Mouse (Mus musculus) midbrain, embryonic 13.5 days (tissue): ENCODE data around the gene Lrrc15. TPM values are rescaled to one million over a fixed set of nuclear protein-coding genes. Genes with fewer than 3 reads are reported as not detected.

Experiments
- ATAC-seq: fragments of 200-750 bp; cut with Nextera tagmentation; 2 replicates; pipeline ENCODE4 v1.8.0; 2017; ENCODE audit warnings: mild to moderate bottlenecking, moderate TSS enrichment, moderate library complexity
- H3K27ac ChIP-seq: fragments of 300-500 bp; sonication (generic); 2 replicates; pipeline ENCODE4 v1.5.1; 2015; ENCODE audit warnings: inconsistent platforms, mild to moderate bottlenecking, moderate library complexity
- H3K27me3 ChIP-seq: fragments of 300-500 bp; sonication (generic); 2 replicates; pipeline ENCODE4 v1.6.1; 2015; ENCODE audit warnings: mild to moderate bottlenecking, inconsistent platforms
- H3K36me3 ChIP-seq: fragments of 300-500 bp; sonication (generic); 2 replicates; pipeline ENCODE4 v1.6.1; 2015; ENCODE audit warnings: mild to moderate bottlenecking, inconsistent platforms
- H3K4me1 ChIP-seq: fragments of 300-500 bp; sonication (generic); replicated peaks from 2 replicates; pipeline ENCODE4 v1.6.1; 2015; ENCODE audit warnings: inconsistent platforms
- H3K4me2 ChIP-seq: fragments of 300-500 bp; sonication (generic); replicated peaks from 2 replicates; pipeline ENCODE4 v1.6.1; 2015; ENCODE audit warnings: moderate library complexity, mild to moderate bottlenecking, inconsistent platforms
- H3K4me3 ChIP-seq: fragments of 300-500 bp; sonication (generic); replicated peaks from 2 replicates; pipeline ENCODE4 v1.5.1; 2015; ENCODE audit warnings: mild to moderate bottlenecking, inconsistent platforms
- H3K9ac ChIP-seq: fragments of 300-500 bp; sonication (generic); replicated peaks from 2 replicates; pipeline ENCODE4 v1.6.1; 2015; ENCODE audit warnings: mild to moderate bottlenecking, inconsistent platforms
- H3K9me3 ChIP-seq: fragments of 300-500 bp; sonication (generic); 2 replicates; pipeline ENCODE4 v1.6.1; 2016; ENCODE audit warnings: mild to moderate bottlenecking, inconsistent platforms
- WGBS: fragments of 180-500 bp; shearing (Covaris S2); methylation state at CpG from one replicate; pipeline ENCODE4 v1.1.7; 2015; 5-methylcytosine and 5-hydroxymethylcytosine counted together
- polyA plus RNA-seq: library from polyadenylated mRNA; unstranded; fragments of >200 nt; fragmentation: Nextera tagmentation; extraction: Ambion mirVana; gene quantifications from 2 replicates; pipeline ENCODE4 v1.2.1, GENCODE M21; 2015

Lrrc15 gene
- polyA plus RNA-seq, 1 experiment from 2014 or later, result 0.11 TPM

- H3K27me3 ChIP-seq, result peaks cover 40% of the 10 kb centered on the region
- no peak overlapping the region for H3K9ac ChIP-seq
- H3K4me3 ChIP-seq, result no peak overlapping the region
- H3K9me3 ChIP-seq, result no peaks in the 10 kb centered on the region
- WGBS, result 92% methylated on average over 6 of the region's 6 CpGs
- H3K36me3 ChIP-seq, result no peaks in the 10 kb centered on the region
- no peak overlapping the region for H3K4me2 ChIP-seq
- no peaks in the 10 kb centered on the region for H3K4me1 ChIP-seq
- no peak for ATAC-seq
- H3K27ac ChIP-seq, result no peak overlapping the region
Measured at GRCm38 (mm10) chr16:30302686-30303085, 19.6 kb upstream of the Lrrc15 start.

DNA sequence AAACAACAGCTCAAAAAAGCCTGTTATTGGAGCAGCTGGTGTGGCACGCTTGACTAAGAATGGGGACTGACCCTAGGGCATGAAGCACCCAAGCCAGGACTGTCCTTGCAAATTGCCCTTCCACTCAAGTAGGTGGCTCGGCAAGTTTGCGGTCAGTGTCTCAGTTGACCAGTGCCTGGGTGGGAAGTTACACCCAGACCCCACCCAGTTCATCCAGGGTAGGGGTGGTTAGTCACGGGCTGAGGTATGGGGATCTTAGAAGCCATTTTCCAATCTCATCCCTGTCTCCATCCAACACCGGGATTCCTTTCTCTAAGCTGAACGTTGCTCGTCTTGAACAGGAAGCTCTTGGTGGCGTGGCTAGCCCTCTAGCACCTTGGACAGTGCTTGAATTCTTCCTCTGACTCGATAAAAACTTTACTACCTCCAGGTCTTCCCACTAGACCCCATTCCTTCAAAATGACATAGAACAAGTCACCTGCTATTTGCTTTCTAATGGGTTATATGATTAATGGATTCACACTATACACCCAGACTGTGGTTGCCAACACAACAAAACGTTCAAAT is 16.7 kb upstream of the Lrrc15 start:
- no peak overlapping the region for H3K9ac ChIP-seq
- ATAC-seq, result no peak
- H3K4me2 ChIP-seq, result no peak overlapping the region
- WGBS, result 80% methylated on average over 10 of the region's 10 CpGs
- H3K9me3 ChIP-seq, result no peaks in the 10 kb centered on the region
- no peaks in the 10 kb centered on the region for H3K4me1 ChIP-seq
- no peak overlapping the region for H3K4me3 ChIP-seq
- no peak overlapping the region for H3K27ac ChIP-seq
- H3K27me3 ChIP-seq, result peaks cover 21% of the 10 kb centered on the region
- no peaks in the 10 kb centered on the region for H3K36me3 ChIP-seq

GRCm38 (mm10) chr16:30297450-30297849 is 14.4 kb upstream of the Lrrc15 start:
- no peak for ATAC-seq
- 0 out of 2 replicates have a peak, but pooled peaks cover 5% of the 10 kb centered on the region for H3K27me3 ChIP-seq
- H3K36me3 ChIP-seq, result no peaks in the 10 kb centered on the region
- no peaks in the 10 kb centered on the region for H3K4me1 ChIP-seq
- H3K27ac ChIP-seq, result no peak overlapping the region
- WGBS, result 89% methylated on average over 7 of the region's 7 CpGs
- no peak overlapping the region for H3K4me3 ChIP-seq
- H3K9me3 ChIP-seq, result no peaks in the 10 kb centered on the region
- no peak overlapping the region for H3K4me2 ChIP-seq
- no peak overlapping the region for H3K9ac ChIP-seq

DNA sequence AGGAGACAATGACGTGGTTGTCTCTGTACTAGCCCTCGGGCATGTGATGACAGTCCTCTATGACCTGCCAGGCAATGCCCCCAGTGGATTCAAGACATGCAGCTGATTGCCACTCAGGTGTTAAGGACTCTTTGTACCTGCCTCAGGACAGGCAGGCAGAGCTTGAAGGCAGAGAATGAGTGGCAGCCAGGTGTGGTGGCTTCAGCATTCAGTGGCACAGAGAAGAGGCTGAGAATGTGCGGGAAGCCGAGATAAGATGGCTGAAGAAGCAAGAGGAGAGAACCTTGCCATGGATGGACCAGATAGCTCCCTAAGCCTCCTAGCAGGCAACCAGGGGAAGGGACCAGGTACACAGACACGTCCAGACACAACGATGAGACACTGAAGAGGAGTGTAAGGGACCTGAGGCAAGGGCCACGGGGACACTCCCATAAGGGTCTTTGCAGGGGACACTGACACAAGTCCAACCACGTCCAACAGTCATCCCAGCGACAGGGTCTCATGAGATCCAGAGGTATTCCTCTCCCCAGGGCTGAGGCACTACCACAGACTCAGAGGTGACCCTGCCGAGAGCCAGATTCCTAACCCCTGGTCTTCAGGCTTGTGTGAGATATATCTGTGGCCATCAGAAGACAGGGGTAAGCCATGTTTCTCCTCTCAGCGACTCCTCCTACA is 13.7 kb upstream of the Lrrc15 start:
- no peaks in the 10 kb centered on the region for H3K36me3 ChIP-seq
- no peak overlapping the region for H3K4me2 ChIP-seq
- no peak for ATAC-seq
- H3K4me1 ChIP-seq, result no peaks in the 10 kb centered on the region
- H3K27ac ChIP-seq, result no peak overlapping the region
- no peaks in the 10 kb centered on the region for H3K9me3 ChIP-seq
- H3K27me3 ChIP-seq, result 0 out of 2 replicates have a peak, but pooled peaks cover 4% of the 10 kb centered on the region
- H3K9ac ChIP-seq, result no peak overlapping the region
- 88% methylated on average over 11 of the region's 11 CpGs for WGBS
- H3K4me3 ChIP-seq, result no peak overlapping the region

GRCm38 (mm10) chr16:30295106-30295505 is 12.1 kb upstream of the Lrrc15 start:
- no peak overlapping the region for H3K9ac ChIP-seq
- no peak for ATAC-seq
- no peak overlapping the region for H3K4me2 ChIP-seq
- 90% methylated on average over 7 of the region's 7 CpGs for WGBS
- no peak overlapping the region for H3K4me3 ChIP-seq
- H3K9me3 ChIP-seq, result no peaks in the 10 kb centered on the region
- H3K27me3 ChIP-seq, result no peaks in the 10 kb centered on the region
- H3K4me1 ChIP-seq, result no peaks in the 10 kb centered on the region
- no peaks in the 10 kb centered on the region for H3K36me3 ChIP-seq
- no peak overlapping the region for H3K27ac ChIP-seq

DNA sequence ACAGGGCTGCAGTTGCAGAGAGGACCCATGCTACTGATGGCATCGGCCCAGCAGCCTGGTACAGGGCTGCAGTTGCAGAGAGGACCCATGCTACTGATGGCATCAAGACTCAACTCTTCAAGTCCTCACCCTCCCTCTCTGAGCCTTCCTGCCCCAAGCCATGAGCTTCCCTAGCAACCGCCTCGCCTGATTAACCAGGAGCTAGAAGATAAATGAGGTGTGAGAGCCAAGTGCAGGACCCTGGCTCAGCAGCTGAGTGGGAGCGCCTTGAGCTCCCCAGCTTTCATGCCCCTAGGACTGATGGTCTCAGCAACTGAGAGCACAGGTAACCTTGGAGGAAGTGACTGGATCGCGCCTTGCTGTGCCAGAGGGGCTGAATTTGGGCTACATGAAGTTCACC is 7.4 kb upstream of the Lrrc15 start:
- no peaks in the 10 kb centered on the region for H3K9me3 ChIP-seq
- no peaks in the 10 kb centered on the region for H3K36me3 ChIP-seq
- H3K9ac ChIP-seq, result no peak overlapping the region
- H3K27me3 ChIP-seq, result peaks cover 13% of the 10 kb centered on the region; the same call in 1 of the 2 replicates
- 79% methylated on average over 6 of the region's 6 CpGs for WGBS
- no peak overlapping the region for H3K27ac ChIP-seq
- no peak for ATAC-seq
- H3K4me3 ChIP-seq, result no peak overlapping the region
- H3K4me2 ChIP-seq, result no peak overlapping the region
- H3K4me1 ChIP-seq, result no peaks in the 10 kb centered on the region; the same call in 1 of the 2 replicates

- Histone ChIP-seq H3K9me3 (no peaks in the 10 kb centered on the region), H3K4me3 (no peak overlapping the region), H3K4me1 (peaks cover 19% of the 10 kb centered on the region), H3K9ac (no peak overlapping the region), H3K4me2 (no peak overlapping the region), H3K36me3 (no peaks in the 10 kb centered on the region), H3K27ac (no peak overlapping the region), H3K27me3 (peaks cover 60% of the 10 kb centered on the region)
- 51% methylated on average over 4 of the region's 4 CpGs for WGBS
- ATAC-seq, result no peak
Measured at GRCm38 (mm10) chr16:30285701-30286100, 2.6 kb upstream of the Lrrc15 start.

GRCm38 (mm10) chr16:30283743-30284337 is 784 bp upstream of the Lrrc15 start:
- peak; percentile 65 for ATAC-seq
- H3K4me3 ChIP-seq, result peak overlapping the region; percentile 31
- H3K9me3 ChIP-seq, result no peaks in the 10 kb centered on the region
- peaks cover 22% of the 10 kb centered on the region for H3K4me1 ChIP-seq
- peaks cover 67% of the 10 kb centered on the region for H3K27me3 ChIP-seq
- H3K4me2 ChIP-seq, result peak overlapping the region; percentile 53
- no peaks in the 10 kb centered on the region for H3K36me3 ChIP-seq
- H3K9ac ChIP-seq, result 0 out of 2 replicates have a peak overlapping the region, but pooled peaks have one; percentile 48
- WGBS, result under 1% methylated on average over 15 of the region's 15 CpGs
- H3K27ac ChIP-seq, result no peak overlapping the region

- 7% methylated on average over 4 of the region's 4 CpGs for WGBS
- peaks cover 22% of the 10 kb centered on the region for H3K4me1 ChIP-seq
- peaks cover 58% of the 10 kb centered on the region for H3K27me3 ChIP-seq
- no peak overlapping the region for H3K27ac ChIP-seq
- no peak for ATAC-seq
- H3K4me3 ChIP-seq, result no peak overlapping the region
- H3K9me3 ChIP-seq, result no peaks in the 10 kb centered on the region
- H3K36me3 ChIP-seq, result no peaks in the 10 kb centered on the region
- no peak overlapping the region for H3K4me2 ChIP-seq
- H3K9ac ChIP-seq, result no peak overlapping the region
Measured at GRCm38 (mm10) chr16:30280676-30281297, 2.3 kb downstream of the Lrrc15 start.

- no peak overlapping the region for H3K9ac ChIP-seq
- H3K4me2 ChIP-seq, result no peak overlapping the region
- no peak overlapping the region for H3K4me3 ChIP-seq
- ATAC-seq, result no peak
- H3K9me3 ChIP-seq, result no peaks in the 10 kb centered on the region
- peaks cover 14% of the 10 kb centered on the region for H3K4me1 ChIP-seq
- H3K27me3 ChIP-seq, result peaks cover 34% of the 10 kb centered on the region
- no peak overlapping the region for H3K27ac ChIP-seq
- H3K36me3 ChIP-seq, result no peaks in the 10 kb centered on the region
- 85% methylated on average over 11 of the region's 11 CpGs for WGBS
Measured at GRCm38 (mm10) chr16:30278406-30278805, 4.7 kb downstream of the Lrrc15 start.

DNA sequence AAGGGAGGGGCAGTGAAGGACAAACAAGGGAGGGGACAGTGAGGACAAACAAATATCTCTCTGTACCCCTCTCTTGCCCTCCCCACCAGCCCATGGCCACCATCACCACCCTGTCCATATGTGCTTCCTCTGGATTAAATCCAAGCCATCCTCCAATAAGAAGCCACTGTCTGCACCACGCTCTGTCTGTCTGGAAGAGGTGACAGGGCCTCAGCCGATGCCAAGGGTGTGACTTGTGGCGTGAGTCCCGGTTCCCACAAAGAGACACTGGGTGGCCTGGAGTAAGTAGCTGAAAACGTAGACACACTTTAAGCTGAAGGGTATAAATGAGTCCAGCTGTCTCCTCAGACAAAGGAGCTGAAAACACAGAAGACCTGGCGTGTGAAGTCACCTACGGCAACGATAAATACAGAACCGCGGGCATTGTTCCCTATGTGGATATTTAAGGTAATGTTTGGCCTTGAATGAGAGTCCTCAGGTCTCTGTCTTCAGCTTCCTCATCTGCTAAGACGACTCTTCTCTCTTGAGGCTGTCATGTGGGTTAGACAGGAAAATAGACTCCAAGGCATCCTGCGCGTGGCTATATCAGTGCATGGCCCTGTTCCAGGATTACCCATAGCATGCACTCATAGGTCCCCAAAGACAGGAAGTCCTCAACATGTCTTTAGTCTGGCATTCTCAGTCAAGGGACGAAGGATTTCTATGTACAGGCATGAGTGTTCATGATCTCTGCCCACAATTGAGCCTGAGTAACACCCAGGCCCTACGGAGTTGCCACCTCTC is 7.3 kb downstream of the Lrrc15 start:
- 81% methylated on average over 15 of the region's 15 CpGs for WGBS
- H3K27me3 ChIP-seq, result peaks cover 7% of the 10 kb centered on the region
- no peak overlapping the region for H3K4me2 ChIP-seq
- peaks cover 6% of the 10 kb centered on the region; the same call in 1 of the 2 replicates for H3K4me1 ChIP-seq
- no peaks in the 10 kb centered on the region for H3K36me3 ChIP-seq
- no peaks in the 10 kb centered on the region for H3K9me3 ChIP-seq
- no peak overlapping the region for H3K4me3 ChIP-seq
- H3K9ac ChIP-seq, result no peak overlapping the region
- H3K27ac ChIP-seq, result no peak overlapping the region
- ATAC-seq, result no peak
